Mouse (Mus musculus) forebrain, embryonic 14.5 days (tissue): ENCODE results near the gene Sipa1. TPM values are rescaled to one million over a fixed set of nuclear protein-coding genes. Genes with fewer than 3 reads are reported as not detected.
A peak's percentile ranks its signal among the peaks of the same experiment; 100 is the strongest.

ENCODE experiments used
- ATAC-seq: fragments of 200-750 bp; cut with Nextera tagmentation; 2 replicates; pipeline ENCODE4 v1.8.0; 2017; ENCODE audit warnings: mild to moderate bottlenecking, moderate library complexity
- DNase-seq: peaks from one replicate; pipeline ENCODE4 v3.0.0-alpha.2; 2015; ENCODE audit warnings: low spot score
- H3K27ac ChIP-seq: fragments of 300-500 bp; sonication (generic); 2 replicates; pipeline ENCODE4 v1.5.1; 2014; ENCODE audit warnings: low read depth, mild to moderate bottlenecking, control low read depth, low read length, moderate library complexity
- H3K27me3 ChIP-seq: fragments of 300-500 bp; sonication (generic); replicated peaks from 2 replicates; pipeline ENCODE4 v1.6.1; 2014; ENCODE audit warnings: low read length, control low read depth, mixed read lengths; ENCODE audit not compliant: control insufficient read depth, insufficient read depth
- H3K36me3 ChIP-seq: fragments of 300-500 bp; sonication (generic); 2 replicates; pipeline ENCODE4 v1.6.1; 2014; ENCODE audit warnings: low read length, control low read depth; ENCODE audit not compliant: control insufficient read depth, insufficient read depth
- H3K4me1 ChIP-seq: fragments of 300-500 bp; sonication (generic); 2 replicates; pipeline ENCODE4 v1.6.1; 2014; ENCODE audit warnings: antibody characterized with exemption, low read length, control low read depth; ENCODE audit not compliant: control insufficient read depth, insufficient read depth
- H3K4me2 ChIP-seq: fragments of 300-500 bp; sonication (generic); 2 replicates; pipeline ENCODE4 v1.6.1; 2014; ENCODE audit warnings: mild to moderate bottlenecking, control low read depth, low read length
- H3K4me3 ChIP-seq: fragments of 300-500 bp; sonication (generic); 2 replicates; pipeline ENCODE4 v1.5.1; 2014; ENCODE audit warnings: low read depth, low read length, control low read depth
- H3K9ac ChIP-seq: fragments of 300-500 bp; sonication (generic); 2 replicates; pipeline ENCODE4 v1.6.1; 2014; ENCODE audit warnings: mild to moderate bottlenecking, low read length, control low read depth, moderate library complexity
- H3K9me3 ChIP-seq: fragments of 300-500 bp; sonication (generic); replicated peaks from 2 replicates; pipeline ENCODE4 v1.6.1; 2016; ENCODE audit warnings: low read length, control low read depth, mixed read lengths; ENCODE audit not compliant: control insufficient read depth
- WGBS: fragments of 180-500 bp; shearing (Covaris S2); extraction: QIAGEN DNeasy Blood & Tissue Kit; methylation state at CpG from one replicate; pipeline ENCODE4 v1.1.7; 2014; 5-methylcytosine and 5-hydroxymethylcytosine counted together
- polyA plus RNA-seq: library from polyadenylated mRNA; unstranded; fragments of >200 nt; fragmentation: Nextera tagmentation; extraction: Ambion mirVana; gene quantifications from 2 replicates; pipeline ENCODE4 v1.2.1, GENCODE M21; 2014

The Sipa1 gene
- polyA plus RNA-seq, 1 experiment from 2014 or later = 9.2 TPM

DNA sequence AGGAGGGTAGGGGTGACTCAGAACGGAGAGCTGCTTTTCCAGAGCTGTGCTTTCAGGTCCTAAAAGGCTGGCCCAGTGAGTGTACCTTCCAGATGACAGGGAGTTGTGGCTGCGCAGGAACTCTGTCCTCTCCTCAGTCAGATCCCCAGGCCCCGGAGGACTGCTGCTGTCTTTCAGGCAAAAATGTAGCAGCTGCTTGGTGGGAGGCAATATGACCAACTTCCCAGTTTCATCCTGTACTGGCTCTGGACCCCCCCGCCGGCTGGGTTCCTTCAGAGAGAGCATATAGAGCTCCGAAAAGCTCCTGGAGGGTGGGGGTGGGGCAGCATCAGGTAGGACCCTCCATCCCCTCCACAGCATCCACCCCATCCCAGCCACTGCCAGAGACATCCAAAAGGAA lies 10.9 kb downstream of the Sipa1 start:
- H3K9me3 ChIP-seq = no peaks in the 10 kb centered on the region
- peaks cover 12% of the 10 kb centered on the region for H3K36me3 ChIP-seq
- peaks cover 25% of the 10 kb centered on the region for H3K27me3 ChIP-seq
- peaks cover 16% of the 10 kb centered on the region for H3K4me1 ChIP-seq
- no peak overlapping the region for H3K9ac ChIP-seq
- no peak overlapping the region for H3K4me2 ChIP-seq
- WGBS = 75% methylated on average over 6 of the region's 6 CpGs
- no peak for DNase-seq
- no peak overlapping the region for H3K27ac ChIP-seq
- ATAC-seq = no peak
- no peak overlapping the region for H3K4me3 ChIP-seq

DNA sequence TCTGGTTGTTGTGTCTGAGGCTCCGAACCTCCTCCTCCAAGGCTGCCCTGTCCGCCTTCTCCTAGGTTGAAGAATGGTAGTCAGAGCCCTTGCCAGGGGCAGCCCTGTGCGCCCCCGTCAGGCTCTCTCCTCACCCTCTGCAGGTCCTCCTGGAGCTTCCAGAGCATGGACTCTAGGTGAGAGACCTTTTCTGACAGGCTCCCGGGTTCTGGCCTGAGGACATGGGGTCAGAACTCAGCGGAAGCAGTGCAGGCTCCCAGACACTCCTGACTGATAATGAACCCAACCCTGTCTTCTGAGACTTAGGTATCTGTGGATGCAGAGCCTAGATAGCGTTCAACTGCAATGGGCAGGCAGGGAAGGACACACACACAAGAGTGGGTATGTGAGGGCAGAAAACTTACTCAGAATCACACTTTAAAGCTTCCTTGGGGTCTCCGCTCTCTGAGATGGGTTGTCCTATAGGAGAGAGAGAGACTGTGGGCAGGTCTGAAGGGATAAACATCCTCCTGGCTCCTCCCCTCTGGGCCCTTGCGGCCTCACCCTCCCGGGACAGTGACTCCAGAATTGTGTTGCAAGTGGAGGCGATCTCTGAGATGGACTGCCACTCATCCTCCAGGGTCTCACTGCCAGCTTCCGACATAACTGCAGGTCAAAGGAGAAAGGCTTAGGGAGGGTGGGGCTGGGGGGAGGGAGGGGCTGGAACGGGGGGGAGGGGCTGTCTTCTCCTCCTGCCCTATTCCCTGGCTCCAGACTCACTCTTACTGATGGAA lies 11.8 kb downstream of the Sipa1 start:
- Histone ChIP-seq H3K4me3 (no peak overlapping the region), H3K36me3 (peaks cover 21% of the 10 kb centered on the region), H3K9ac (no peak overlapping the region), H3K27me3 (peaks cover 25% of the 10 kb centered on the region), H3K4me2 (no peak overlapping the region), H3K4me1 (peaks cover 16% of the 10 kb centered on the region), H3K27ac (no peak overlapping the region), H3K9me3 (no peaks in the 10 kb centered on the region)
- ATAC-seq (no peak), DNase-seq (no peak)
- 61% methylated on average over 12 of the region's 13 CpGs for WGBS

DNA sequence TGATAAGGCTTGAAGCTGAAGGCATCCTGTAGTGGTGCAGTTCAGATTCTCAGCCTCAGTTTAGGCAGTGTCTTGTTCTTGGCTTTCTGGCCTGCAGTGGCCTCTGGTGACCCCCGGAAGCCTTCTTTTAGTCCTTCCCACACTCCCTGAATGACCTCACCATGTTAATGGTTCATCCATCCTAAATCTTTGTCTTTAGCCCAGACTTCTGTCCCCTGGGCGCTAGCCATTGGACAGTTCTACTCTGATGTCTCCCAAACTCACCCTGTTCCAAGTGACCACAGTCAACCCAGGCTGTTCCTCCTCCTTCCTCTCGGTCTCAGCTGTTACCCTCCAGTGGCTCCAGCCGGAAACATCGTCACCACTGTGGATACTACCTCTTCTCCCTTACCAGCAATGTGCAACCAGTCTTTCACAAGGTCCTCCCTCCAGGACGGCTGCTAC lies 14.2 kb downstream of the Sipa1 start:
- Histone ChIP-seq H3K36me3 (peaks cover 45% of the 10 kb centered on the region), H3K27ac (peak overlapping the region; percentile 56; the same call in 1 of the 2 replicates), H3K4me3 (peak overlapping the region; percentile 24), H3K27me3 (peaks cover 5% of the 10 kb centered on the region), H3K4me2 (peak overlapping the region; percentile 59), H3K9me3 (no peaks in the 10 kb centered on the region), H3K4me1 (peaks cover 10% of the 10 kb centered on the region), H3K9ac (peak overlapping the region; percentile 47)
- no peak for ATAC-seq
- DNase-seq = no peak
- 85% methylated on average over 6 of the region's 6 CpGs for WGBS

DNA sequence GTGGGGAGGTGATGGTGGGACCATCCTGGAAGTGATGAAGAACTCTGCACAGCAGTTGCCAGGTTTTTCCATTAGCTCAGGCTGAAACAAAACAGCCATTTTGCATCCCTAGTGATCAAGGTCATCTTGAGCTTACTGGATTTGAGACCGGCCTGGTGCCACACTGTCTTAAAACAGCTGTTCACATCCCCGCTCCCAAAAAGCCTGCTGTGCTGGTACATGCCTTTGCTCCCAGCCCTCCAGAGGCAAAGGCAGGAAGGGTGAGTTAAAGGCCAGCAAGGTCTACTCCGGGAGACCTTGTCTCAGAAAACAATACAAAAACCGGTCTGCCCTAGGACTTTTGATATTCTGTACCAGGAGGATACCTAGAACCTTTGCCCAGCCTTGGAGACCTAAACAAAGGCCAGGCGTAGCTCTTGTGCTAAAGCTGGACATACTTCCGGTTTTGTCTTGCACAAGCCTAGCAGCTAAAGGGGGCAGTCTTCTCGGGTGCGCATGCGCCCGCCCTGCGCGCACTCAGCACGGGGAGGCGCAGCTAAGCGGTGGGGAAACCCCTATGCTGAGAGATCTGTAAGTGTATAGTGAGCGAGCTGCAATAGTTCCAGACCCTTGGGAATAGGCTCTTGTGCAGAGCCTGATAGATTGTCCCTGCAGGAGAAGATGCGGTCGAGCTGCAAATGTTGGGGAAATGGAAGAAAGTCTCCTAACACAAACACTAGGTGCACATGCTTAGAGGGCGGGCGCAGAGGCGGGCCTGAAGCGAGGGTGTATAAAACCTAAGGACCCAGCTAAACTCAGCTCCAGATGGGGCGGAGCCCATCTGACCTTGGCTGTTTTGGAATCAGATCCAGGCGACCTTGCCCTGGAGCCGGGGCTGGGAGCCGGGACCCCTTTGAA lies 14.9 kb downstream of the Sipa1 start:
- Histone ChIP-seq H3K36me3 (peaks cover 52% of the 10 kb centered on the region), H3K9ac (peak overlapping the region; percentile 47), H3K9me3 (no peaks in the 10 kb centered on the region), H3K27ac (peak overlapping the region; percentile 56), H3K4me2 (peak overlapping the region; percentile 59), H3K4me3 (peak overlapping the region; percentile 24), H3K4me1 (peaks cover 4% of the 10 kb centered on the region), H3K27me3 (no peaks in the 10 kb centered on the region)
- WGBS = 13% methylated on average over 26 of the region's 26 CpGs
- ATAC-seq (peak; percentile 96), DNase-seq (peak; percentile 89)

DNA sequence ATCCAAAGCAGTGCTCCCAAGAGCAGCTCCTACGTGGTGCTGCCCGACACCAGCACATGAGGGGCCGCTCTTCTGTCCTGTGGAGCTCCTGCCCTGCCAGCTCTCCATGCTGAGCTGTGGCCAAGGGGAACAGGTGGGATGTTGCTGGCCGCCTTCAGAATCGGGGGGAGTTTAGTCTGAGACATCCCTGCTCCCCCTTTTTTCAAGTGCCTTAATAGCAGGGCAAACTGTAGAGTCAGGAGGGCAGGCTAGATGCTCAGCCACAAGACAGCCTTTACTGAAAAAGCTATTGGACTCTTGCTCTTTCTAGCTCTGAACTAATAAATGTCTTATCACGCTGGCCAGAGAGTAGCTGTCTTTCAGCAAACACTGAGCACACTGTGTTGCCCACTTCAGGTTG lies 15.7 kb downstream of the Sipa1 start:
- Histone ChIP-seq H3K27ac (0 out of 2 replicates have a peak overlapping the region, but pooled peaks have one; percentile 56), H3K36me3 (peaks cover 59% of the 10 kb centered on the region)
- no peak for ATAC-seq

DNA sequence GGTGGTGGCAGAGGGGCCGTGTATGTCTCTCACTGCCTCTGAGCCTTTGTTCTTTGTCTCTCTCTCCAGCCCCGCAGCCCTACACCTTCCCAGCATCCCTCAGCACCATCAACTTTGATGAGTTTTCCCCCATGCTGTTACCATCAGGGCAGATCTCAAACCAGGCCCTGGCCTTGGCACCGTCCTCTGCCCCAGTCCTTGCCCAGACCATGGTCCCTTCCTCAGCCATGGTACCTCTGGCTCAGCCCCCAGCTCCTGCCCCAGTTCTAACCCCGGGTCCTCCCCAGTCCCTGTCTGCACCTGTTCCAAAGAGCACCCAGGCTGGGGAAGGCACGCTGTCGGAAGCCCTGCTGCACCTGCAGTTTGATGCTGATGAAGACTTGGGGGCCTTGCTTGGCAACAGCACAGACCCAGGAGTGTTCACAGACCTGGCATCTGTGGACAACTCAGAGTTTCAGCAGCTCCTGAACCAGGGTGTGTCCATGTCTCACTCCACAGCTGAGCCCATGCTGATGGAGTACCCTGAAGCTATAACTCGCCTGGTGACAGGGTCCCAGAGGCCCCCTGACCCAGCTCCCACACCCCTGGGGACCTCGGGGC lies 16.7 kb downstream of the Sipa1 start:
- H3K9me3 ChIP-seq = no peaks in the 10 kb centered on the region
- no peaks in the 10 kb centered on the region for H3K27me3 ChIP-seq
- H3K4me1 ChIP-seq = peaks cover 4% of the 10 kb centered on the region
- H3K27ac ChIP-seq = no peak overlapping the region
- 91% methylated on average over 8 of the region's 8 CpGs for WGBS
- peaks cover 66% of the 10 kb centered on the region for H3K36me3 ChIP-seq
- DNase-seq (no peak), ATAC-seq (no peak)
- no peak overlapping the region for H3K4me2 ChIP-seq
- H3K9ac ChIP-seq = no peak overlapping the region
- no peak overlapping the region for H3K4me3 ChIP-seq

More for the DNA sequence above, 15.7 kb downstream of the Sipa1 start:
- no peak for DNase-seq
- H3K9ac ChIP-seq = peak overlapping the region; percentile 47; the same call in 1 of the 2 replicates
- WGBS = 93% methylated on average over 6 of the region's 6 CpGs
- H3K4me3 ChIP-seq = no peak overlapping the region
- H3K4me1 ChIP-seq = peaks cover 4% of the 10 kb centered on the region
- no peak overlapping the region for H3K4me2 ChIP-seq
- no peaks in the 10 kb centered on the region for H3K9me3 ChIP-seq
- no peaks in the 10 kb centered on the region for H3K27me3 ChIP-seq

DNA sequence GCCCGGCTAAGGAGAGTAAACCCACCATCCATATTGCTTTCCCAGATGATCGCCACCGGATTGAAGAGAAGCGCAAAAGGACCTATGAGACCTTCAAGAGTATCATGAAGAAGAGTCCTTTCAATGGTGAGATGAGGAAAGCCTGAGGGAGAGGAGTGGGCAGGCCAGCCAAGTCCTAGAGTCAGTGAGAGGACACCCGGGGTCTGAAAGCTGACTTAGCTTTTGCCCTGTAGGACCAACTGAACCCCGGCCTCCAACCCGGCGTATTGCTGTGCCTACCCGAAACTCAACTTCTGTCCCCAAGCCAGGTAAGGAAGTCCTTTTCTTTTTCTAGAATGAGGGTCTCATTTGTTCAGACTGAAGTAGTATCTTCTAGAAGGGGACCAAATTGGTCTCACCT lies 18.2 kb downstream of the Sipa1 start:
- Histone ChIP-seq H3K4me2 (no peak overlapping the region), H3K4me3 (no peak overlapping the region), H3K36me3 (peaks cover 77% of the 10 kb centered on the region), H3K27me3 (no peaks in the 10 kb centered on the region), H3K4me1 (peaks cover 4% of the 10 kb centered on the region), H3K27ac (no peak overlapping the region), H3K9me3 (no peaks in the 10 kb centered on the region), H3K9ac (no peak overlapping the region)
- 95% methylated on average over 9 of the region's 9 CpGs for WGBS
- ATAC-seq (no peak), DNase-seq (no peak)

DNA sequence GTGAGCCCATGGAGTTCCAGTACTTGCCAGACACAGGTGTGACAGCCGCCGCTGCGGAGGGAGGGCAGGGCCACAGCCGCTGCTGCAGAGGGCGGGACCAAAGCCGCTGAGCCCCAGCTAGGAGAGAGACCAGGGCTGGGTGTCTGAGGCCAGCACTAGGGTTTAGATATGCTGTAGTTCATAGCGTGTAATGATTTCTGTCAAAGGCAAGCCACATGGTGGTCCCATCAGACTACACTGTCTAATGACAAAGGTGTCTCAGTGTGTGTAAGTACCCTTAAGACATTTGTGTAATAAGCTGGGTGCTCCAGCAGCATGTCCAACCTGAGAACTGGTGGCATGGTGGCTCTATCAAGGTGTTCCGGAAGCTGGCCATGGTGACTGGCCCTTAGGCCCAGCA lies 21.9 kb downstream of the Sipa1 start:
- Histone ChIP-seq H3K36me3 (peaks cover 80% of the 10 kb centered on the region), H3K4me1 (peaks cover 7% of the 10 kb centered on the region; the same call in 1 of the 2 replicates), H3K9me3 (no peaks in the 10 kb centered on the region), H3K9ac (no peak overlapping the region), H3K4me2 (no peak overlapping the region), H3K4me3 (no peak overlapping the region), H3K27me3 (no peaks in the 10 kb centered on the region), H3K27ac (no peak overlapping the region)
- no peak for DNase-seq
- no peak for ATAC-seq
- WGBS = 94% methylated on average over 8 of the region's 8 CpGs
